Mouse (Mus musculus) forebrain, postnatal 0 days (tissue): ENCODE results near the gene Tent4b. TPM values are rescaled to one million over a fixed set of nuclear protein-coding genes. Genes with fewer than 3 reads are reported as not detected.
A peak's percentile ranks its signal among the peaks of the same experiment; 100 is the strongest.

Source experiments
- ATAC-seq: fragments of 200-750 bp; cut with Nextera tagmentation; 2 replicates; pipeline ENCODE4 v1.8.0; 2017; ENCODE audit warnings: mild to moderate bottlenecking, moderate library complexity
- DNase-seq: peaks from one replicate; pipeline ENCODE4 v3.0.0-alpha.2; 2015
- H3K27ac ChIP-seq: fragments of 300-500 bp; sonication (generic); 2 replicates; pipeline ENCODE4 v1.5.1; 2014; ENCODE audit warnings: low read depth, mild to moderate bottlenecking, antibody characterized with exemption, low read length, moderate library complexity, mixed read lengths
- H3K27me3 ChIP-seq: fragments of 300-500 bp; sonication (generic); 2 replicates; pipeline ENCODE4 v1.6.1; 2014; ENCODE audit warnings: mild to moderate bottlenecking, low read length, mixed read lengths; ENCODE audit not compliant: insufficient read depth
- H3K36me3 ChIP-seq: fragments of 300-500 bp; sonication (generic); 2 replicates; pipeline ENCODE4 v1.6.1; 2014; ENCODE audit warnings: mild to moderate bottlenecking, moderate library complexity; ENCODE audit not compliant: insufficient read depth
- H3K4me1 ChIP-seq: fragments of 300-500 bp; sonication (generic); 2 replicates; pipeline ENCODE4 v1.6.1; 2014; ENCODE audit warnings: antibody characterized with exemption; ENCODE audit not compliant: insufficient read depth
- H3K4me2 ChIP-seq: fragments of 300-500 bp; sonication (generic); 2 replicates; pipeline ENCODE4 v1.6.1; 2014; ENCODE audit warnings: low read depth, mild to moderate bottlenecking, moderate library complexity
- H3K4me3 ChIP-seq: fragments of 300-500 bp; sonication (generic); 2 replicates; pipeline ENCODE4 v1.5.1; 2014; ENCODE audit warnings: low read depth, low read length, mixed read lengths
- H3K9ac ChIP-seq: fragments of 300-500 bp; sonication (generic); 2 replicates; pipeline ENCODE4 v1.6.1; 2014; ENCODE audit warnings: mild to moderate bottlenecking
- H3K9me3 ChIP-seq: fragments of 300-500 bp; sonication (generic); 2 replicates; pipeline ENCODE4 v1.6.1; 2016; ENCODE audit warnings: low read length
- CTCF ChIP-seq: sonication (generic); IDR thresholded peaks from 2 replicates; pipeline ENCODE4 v1.5.1; 2016; ENCODE audit warnings: antibody characterized with exemption, control low read depth, low read depth
- WGBS: fragments of 180-500 bp; shearing (Covaris S2); extraction: QIAGEN DNeasy Blood & Tissue Kit; methylation state at CpG from one replicate; pipeline ENCODE4 v1.1.7; 2014; 5-methylcytosine and 5-hydroxymethylcytosine counted together
- polyA plus RNA-seq: library from polyadenylated mRNA; unstranded; fragments of >200 nt; fragmentation: Nextera tagmentation; extraction: Ambion mirVana; gene quantifications from 2 replicates; pipeline ENCODE4 v1.2.1, GENCODE M21; 2015
- total RNA-seq: library from RNA; depleted of rRNA; stranded (reverse); fragments of >200 nt; gene quantifications from 2 replicates; pipeline ENCODE4 v1.2.3, GENCODE M21; 2014

The Tent4b gene
- total and polyA plus RNA-seq, 2 experiments from 2014 or later, result 6.8 to 36.7 TPM

DNA sequence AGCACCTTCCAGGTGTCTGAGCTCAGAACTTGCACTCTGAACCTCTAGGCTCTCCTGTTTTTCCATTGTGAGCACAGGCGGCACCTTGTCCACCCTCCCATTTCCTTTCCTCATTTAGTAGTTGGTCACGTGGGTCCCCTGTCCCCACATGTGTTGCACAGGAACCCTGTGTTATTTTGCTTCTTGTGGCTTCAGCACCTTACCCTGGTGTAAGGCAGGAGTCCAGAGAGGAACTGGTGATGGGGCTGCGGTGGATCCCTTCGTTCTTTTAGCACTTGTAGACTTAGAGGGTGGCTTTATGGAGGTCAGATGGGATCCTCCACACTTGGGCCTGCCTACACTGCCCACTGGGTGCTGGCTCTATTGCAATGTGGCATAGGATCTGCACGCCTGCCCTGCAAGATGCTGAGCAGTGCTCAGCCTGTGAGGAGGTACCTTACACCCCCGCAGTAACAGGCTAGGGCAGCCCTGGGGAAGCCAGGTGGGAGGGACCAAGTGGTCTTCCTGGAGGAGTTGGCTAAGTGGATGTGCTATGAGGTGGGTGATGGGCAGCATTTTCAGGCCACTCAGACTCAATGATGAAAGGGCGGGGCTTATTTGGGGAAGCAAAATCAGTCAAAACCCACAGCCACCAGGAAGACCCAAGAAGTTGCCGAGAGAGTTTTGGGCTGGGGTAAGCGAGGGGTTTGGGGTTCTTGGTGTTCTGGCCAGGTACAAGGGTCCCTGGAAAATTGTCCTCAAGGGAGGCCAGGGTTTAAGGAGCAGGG lies 94.8 kb downstream of the Tent4b start:
- no peaks in the 10 kb centered on the region for H3K27me3 ChIP-seq
- H3K9me3 ChIP-seq, result no peaks in the 10 kb centered on the region
- H3K4me2 ChIP-seq, result no peak overlapping the region
- TF ChIP-seq CTCF, result no peak
- DNase-seq (no peak), ATAC-seq (no peak)
- H3K27ac ChIP-seq, result no peak overlapping the region
- no peaks in the 10 kb centered on the region for H3K4me1 ChIP-seq
- 92% methylated on average over 9 of the region's 9 CpGs for WGBS
- H3K36me3 ChIP-seq, result no peaks in the 10 kb centered on the region
- H3K9ac ChIP-seq, result no peak overlapping the region
- no peak overlapping the region for H3K4me3 ChIP-seq

DNA sequence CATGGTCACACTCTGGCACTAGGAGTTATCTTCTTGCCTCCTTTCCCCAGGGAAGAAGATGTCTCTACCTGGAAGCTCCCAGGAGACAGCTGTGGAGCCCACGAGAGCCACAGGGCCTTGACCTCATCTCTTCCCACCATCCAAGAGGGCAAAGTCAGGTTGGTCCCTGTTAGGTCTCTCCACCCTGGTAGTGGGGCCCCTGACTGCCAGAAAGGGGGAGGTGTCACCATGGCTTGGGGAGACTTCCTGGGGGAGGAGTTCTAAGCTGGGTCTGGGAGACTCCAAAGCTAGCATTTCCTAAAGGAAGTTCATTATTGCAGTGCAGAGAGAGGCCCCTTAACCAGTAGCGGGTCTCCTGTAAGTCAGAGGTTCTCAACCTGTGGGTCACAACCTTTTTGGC lies 96.0 kb downstream of the Tent4b start:
- no peak overlapping the region for H3K4me3 ChIP-seq
- no peak for DNase-seq
- 90% methylated on average over 2 of the region's 2 CpGs for WGBS
- H3K27me3 ChIP-seq, result no peaks in the 10 kb centered on the region
- H3K27ac ChIP-seq, result no peak overlapping the region
- no peak for ATAC-seq
- H3K4me2 ChIP-seq, result no peak overlapping the region
- no peaks in the 10 kb centered on the region for H3K9me3 ChIP-seq
- no peaks in the 10 kb centered on the region for H3K36me3 ChIP-seq
- no peak overlapping the region for H3K9ac ChIP-seq
- no peak for TF ChIP-seq CTCF
- H3K4me1 ChIP-seq, result no peaks in the 10 kb centered on the region

DNA sequence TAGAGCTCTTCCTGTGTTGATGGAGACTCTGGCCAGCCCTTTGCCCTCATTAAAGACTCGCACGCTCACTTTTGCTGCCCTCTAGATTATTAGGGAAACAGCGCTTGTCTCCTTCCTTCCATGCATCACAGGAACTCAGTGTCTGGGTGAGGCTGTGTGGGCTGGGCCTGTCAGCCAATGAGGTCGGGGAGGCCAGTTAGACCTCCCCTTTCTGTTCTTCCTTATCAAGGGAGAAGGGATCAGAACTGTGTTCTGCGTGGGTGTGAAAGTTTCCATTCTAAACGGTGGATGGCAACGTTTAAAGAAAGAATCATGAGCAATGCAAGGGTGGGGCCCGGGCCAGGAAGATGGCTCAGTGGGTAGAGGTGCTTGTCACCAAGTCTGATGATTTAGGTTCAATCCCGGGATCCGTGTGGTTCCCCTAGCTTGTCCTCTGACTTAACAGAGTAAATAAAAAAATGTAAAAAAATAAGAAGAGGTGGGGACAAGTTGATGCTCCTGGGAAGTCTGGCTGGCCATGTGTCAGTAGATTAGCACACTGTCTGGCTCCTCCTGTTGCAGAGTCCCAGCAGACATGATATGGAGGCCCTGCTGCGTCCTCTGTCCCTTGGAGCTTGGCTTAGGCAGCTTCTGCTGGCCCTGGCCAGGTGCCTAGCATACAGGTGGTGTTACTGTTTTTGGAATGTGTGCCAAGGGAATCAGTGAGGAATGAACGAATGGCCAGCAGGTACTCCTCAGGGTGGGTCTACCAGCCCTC lies 99.1 kb downstream of the Tent4b start:
- Histone ChIP-seq H3K4me1 (no peaks in the 10 kb centered on the region), H3K27ac (no peak overlapping the region), H3K9ac (no peak overlapping the region), H3K36me3 (no peaks in the 10 kb centered on the region), H3K27me3 (no peaks in the 10 kb centered on the region), H3K4me3 (no peak overlapping the region), H3K4me2 (no peak overlapping the region), H3K9me3 (no peaks in the 10 kb centered on the region)
- DNase-seq, result no peak
- no peak for TF ChIP-seq CTCF
- WGBS, result 67% methylated on average over 12 of the region's 12 CpGs
- no peak for ATAC-seq

DNA sequence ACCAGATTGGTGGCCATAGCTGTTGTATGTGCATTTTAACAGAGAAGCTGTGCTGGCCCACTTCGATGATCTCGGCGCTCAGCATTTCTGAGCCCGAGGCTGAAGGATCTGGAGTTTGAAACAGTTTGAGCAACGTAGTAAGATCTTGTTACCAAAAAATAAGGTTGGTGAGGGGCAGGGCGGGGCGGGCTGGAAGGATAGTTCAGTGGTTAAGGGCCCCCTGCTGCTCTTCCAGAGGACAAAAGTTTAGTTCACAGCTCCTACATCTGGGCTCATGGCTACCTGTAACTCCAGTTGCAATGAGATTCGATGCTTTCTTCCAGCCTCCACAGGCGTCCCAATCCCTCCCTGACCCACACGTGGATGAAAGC lies 99.7 kb downstream of the Tent4b start:
- Histone ChIP-seq H3K4me1 (no peaks in the 10 kb centered on the region), H3K9ac (no peak overlapping the region), H3K4me2 (no peak overlapping the region), H3K9me3 (no peaks in the 10 kb centered on the region), H3K27ac (no peak overlapping the region), H3K36me3 (no peaks in the 10 kb centered on the region), H3K4me3 (no peak overlapping the region), H3K27me3 (no peaks in the 10 kb centered on the region)
- TF ChIP-seq CTCF, result no peak
- 86% methylated on average over 10 of the region's 10 CpGs for WGBS
- no peak for DNase-seq
- ATAC-seq, result no peak

DNA sequence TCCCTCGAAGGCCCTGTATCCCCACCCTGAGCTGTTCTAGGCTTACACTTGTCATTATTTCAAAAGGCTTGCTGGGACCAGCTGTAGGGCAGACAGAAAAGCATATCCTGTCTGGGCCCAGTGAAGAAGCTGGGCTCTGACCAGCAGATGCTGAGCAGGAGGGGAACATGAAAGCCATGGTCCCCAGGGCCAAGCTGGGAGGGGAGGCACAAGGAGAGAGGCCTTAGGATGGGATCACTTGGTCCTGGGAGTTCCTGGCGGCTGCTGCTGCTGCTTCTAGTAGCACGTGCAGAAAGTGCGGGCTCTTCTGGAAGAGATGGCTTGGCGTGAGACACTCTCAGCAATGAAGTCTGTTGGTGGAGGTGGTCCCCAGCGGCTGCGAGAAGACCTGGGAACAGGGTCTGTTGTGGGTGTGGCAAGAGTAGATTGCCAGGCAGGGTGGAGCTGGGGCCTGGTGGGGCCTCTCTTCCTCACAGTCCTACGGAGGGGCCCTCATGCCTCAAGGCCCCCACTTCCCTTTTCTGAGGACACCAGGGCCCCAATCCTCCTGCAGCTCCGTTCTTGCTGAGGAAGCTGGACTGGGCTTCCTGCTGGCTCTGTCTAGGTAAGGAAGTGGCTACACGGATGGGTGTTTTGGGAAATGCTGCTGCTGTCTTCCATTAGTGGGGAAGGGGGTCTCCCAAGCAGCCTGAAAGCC lies 101.0 kb downstream of the Tent4b start:
- Histone ChIP-seq H3K4me2 (no peak overlapping the region), H3K4me1 (no peaks in the 10 kb centered on the region), H3K27ac (no peak overlapping the region), H3K9ac (no peak overlapping the region), H3K9me3 (no peaks in the 10 kb centered on the region), H3K4me3 (no peak overlapping the region), H3K27me3 (no peaks in the 10 kb centered on the region), H3K36me3 (no peaks in the 10 kb centered on the region)
- no peak for ATAC-seq
- 82% methylated on average over 10 of the region's 10 CpGs for WGBS
- TF ChIP-seq CTCF, result no peak
- no peak for DNase-seq

DNA sequence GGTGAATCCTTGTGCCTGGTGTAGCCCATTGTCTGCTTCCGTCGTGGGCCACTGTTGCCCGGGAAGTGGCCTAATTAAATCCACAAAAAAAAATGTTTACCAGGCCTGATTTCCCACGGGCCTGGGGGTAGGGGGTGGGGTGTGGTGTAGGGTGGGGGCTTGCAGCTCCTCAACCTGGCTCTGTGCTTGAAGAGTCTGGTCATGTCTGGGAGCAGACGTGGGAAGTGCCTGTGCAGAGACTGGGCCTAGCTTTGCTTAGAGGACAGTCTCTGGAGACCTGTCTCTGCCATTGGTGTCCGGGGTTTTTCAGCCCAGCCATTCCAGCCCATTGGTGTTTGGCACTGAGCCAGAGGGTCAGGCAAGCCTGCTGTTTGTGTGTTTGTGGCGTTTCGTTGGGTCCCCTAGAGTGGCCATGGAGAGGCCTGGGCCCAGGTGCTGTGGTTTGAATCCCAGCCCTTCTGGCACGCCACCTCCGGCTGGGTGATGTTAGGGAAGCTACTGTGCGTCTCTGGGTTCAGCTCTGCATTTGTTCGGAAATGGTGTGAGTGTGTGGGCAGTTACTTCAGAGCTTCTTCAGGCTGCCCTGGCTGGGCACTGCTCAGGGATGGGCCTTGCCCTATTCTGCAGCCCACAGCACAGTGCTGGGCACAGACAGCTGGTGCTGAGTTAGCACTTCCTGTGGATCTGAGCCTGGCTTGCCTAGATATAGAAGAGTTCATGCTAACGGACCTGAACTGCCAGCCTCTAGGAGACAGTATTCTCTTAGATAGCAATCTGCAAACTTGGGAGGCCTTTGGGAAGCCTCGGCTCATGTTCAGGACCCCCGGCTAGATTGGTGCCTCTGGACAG lies 102.8 kb downstream of the Tent4b start:
- TF ChIP-seq CTCF, result no peak
- no peak overlapping the region for H3K27ac ChIP-seq
- ATAC-seq (no peak), DNase-seq (peak; percentile 5)
- no peaks in the 10 kb centered on the region for H3K27me3 ChIP-seq
- no peaks in the 10 kb centered on the region for H3K36me3 ChIP-seq
- WGBS, result 48% methylated on average over 15 of the region's 15 CpGs
- H3K9ac ChIP-seq, result no peak overlapping the region
- no peak overlapping the region for H3K4me3 ChIP-seq
- H3K4me1 ChIP-seq, result no peaks in the 10 kb centered on the region
- H3K4me2 ChIP-seq, result no peak overlapping the region
- H3K9me3 ChIP-seq, result no peaks in the 10 kb centered on the region
